ENCODE assay signal across 21 mouse cellular contexts in genomic region chr2:121628290-121628689, GRCm38 (mm10).
DNase-seq lines count a peak whose midpoint lies in the region; ATAC-seq lines count a peak whose summit lies in the region.
"Had no signal": no experiment of that assay in that cellular context is flagged by ENCODE, and none has a peak within 500 bp of the region (broad histone marks: within the 10 kb centered on the region; RNA-seq: fewer than 3 reads in every experiment).

No protein-coding gene starts in this region.

- H3K4me2 ChIP-seq in heart, embryonic 11.5 days = no peak overlapping the region
- H3K4me2 ChIP-seq: forebrain, embryonic 15.5 days; liver, embryonic 11.5 days had no signal

- no peaks in the 10 kb centered on the region for H3K36me3 ChIP-seq in heart, embryonic 11.5 days (ENCODE audit: control insufficient read depth, insufficient read depth, low read length)
- H3K36me3 ChIP-seq: embryonic facial prominence, embryonic 10.5 days; forebrain, embryonic 15.5 days had no signal

- H3K9ac ChIP-seq in heart, embryonic 11.5 days (ENCODE audit: low read depth, low read length) = no peak overlapping the region
- H3K9ac ChIP-seq: forebrain, embryonic 15.5 days had no signal

- H3K4me1 ChIP-seq in heart, embryonic 11.5 days (ENCODE audit: control insufficient read depth, insufficient read depth, low read length) = no peaks in the 10 kb centered on the region
- H3K4me1 ChIP-seq: forebrain, embryonic 15.5 days had no signal

- no peak overlapping the region for H3K27ac ChIP-seq in heart, embryonic 11.5 days (ENCODE audit: low read depth, low read length)
- H3K27ac ChIP-seq: embryonic facial prominence, embryonic 10.5 days; forebrain, embryonic 15.5 days had no signal

- ATAC-seq in heart, embryonic 11.5 days (replicated peaks; ENCODE audit: insufficient number of reproducible peaks, low FRiP score, low TSS enrichment) = no peak
- ATAC-seq: forebrain, embryonic 15.5 days had no signal

- DNase-seq in heart, adult 8-10 months (ENCODE audit: low spot score) = peak; percentile 38
- DNase-seq in kidney, postnatal 10 days = peak; percentile 15
- no peak for DNase-seq in kidney, adult 9 months
- peak; percentile 91 for DNase-seq in 3T3-L1 (ENCODE audit: low read depth, low spot score)
- peak; percentile 57 for DNase-seq in fibroblast of lung, adult 2 months (ENCODE audit: low read depth)
- no peak for DNase-seq in ovary, postnatal 14 days (ENCODE audit: low spot score)
- DNase-seq: adrenal gland, adult 8-10 months; B cell, adult 2 months; cerebellum, adult 9-10 months; gastrocnemius, postnatal 14 days; lung, adult 2 months; midbrain, embryonic 14.5 days; right cerebral cortex, postnatal 14 days; spleen, adult 18-20 months; thymus, adult 18-20 months; thymus, postnatal 4 days had no signal

- 65% methylated on average over 10 of the region's 10 CpGs for WGBS in heart, embryonic 11.5 days (ENCODE audit: insufficient replicate concordance)

- H3K9me3 ChIP-seq in heart, embryonic 11.5 days (replicated peaks; ENCODE audit: control insufficient read depth, low read length) = no peaks in the 10 kb centered on the region
- H3K9me3 ChIP-seq: embryonic facial prominence, embryonic 10.5 days; forebrain, embryonic 15.5 days had no signal

- no peaks in the 10 kb centered on the region for H3K27me3 ChIP-seq in heart, embryonic 11.5 days (ENCODE audit: control insufficient read depth, insufficient read depth, low read length)
- H3K27me3 ChIP-seq: forebrain, embryonic 15.5 days had no signal

- H3K4me3 ChIP-seq in heart, embryonic 11.5 days (ENCODE audit: low read depth, low read length) = no peak overlapping the region
- H3K4me3 ChIP-seq: embryonic facial prominence, embryonic 10.5 days; forebrain, embryonic 15.5 days; megakaryocyte, embryonic 14.5 days had no signal

Comparison
In these comparisons a context has a peak if more than half of its experiments do, and no peak if none do; other contexts are left out.
1. DNase-seq: peak in heart, adult 8-10 months (single experiment), kidney, postnatal 10 days (single experiment), 3T3-L1 (single experiment) and fibroblast of lung, adult 2 months (single experiment); none in kidney, adult 9 months (single experiment) and ovary, postnatal 14 days (single experiment).